Mouse (Mus musculus) thymus, postnatal 14 days (tissue): ENCODE results near the gene B3galt5.

Experiments used
- DNase-seq: peaks from one replicate; pipeline ENCODE4 v3.0.0; 2021

B3galt5 gene

GRCm38 (mm10) chr16:96271736-96272135, 36.1 kb downstream of the B3galt5 start:
- no peak for DNase-seq

- peak; percentile 54 for DNase-seq
These were observed 37.5 kb downstream of the B3galt5 start for GRCm38 (mm10) chr16:96272929-96273619.

GRCm38 (mm10) chr16:96276596-96276995, 41.0 kb downstream of the B3galt5 start:
- DNase-seq = no peak

GRCm38 (mm10) chr16:96278491-96279224, 43.1 kb downstream of the B3galt5 start:
- DNase-seq = no peak

- no peak for DNase-seq
These were observed 45.4 kb downstream of the B3galt5 start for GRCm38 (mm10) chr16:96280719-96281605.

GRCm38 (mm10) chr16:96282566-96282965, 47.0 kb downstream of the B3galt5 start:
- no peak for DNase-seq

GRCm38 (mm10) chr16:96291885-96292284, 56.3 kb downstream of the B3galt5 start:
- DNase-seq = peak; percentile 33

GRCm38 (mm10) chr16:96292530-96293173, 57.1 kb downstream of the B3galt5 start:
- DNase-seq = peak; percentile 52

GRCm38 (mm10) chr16:96298075-96298474, 62.5 kb downstream of the B3galt5 start:
- DNase-seq = no peak

- no peak for DNase-seq
These were observed 63.0 kb downstream of the B3galt5 start for GRCm38 (mm10) chr16:96298574-96298973.

- DNase-seq = no peak
These were observed 67.8 kb downstream of the B3galt5 start for GRCm38 (mm10) chr16:96303356-96303755.

GRCm38 (mm10) chr16:96304438-96304837, 68.8 kb downstream of the B3galt5 start:
- DNase-seq = no peak

- DNase-seq = no peak
These were observed 71.3 kb downstream of the B3galt5 start for GRCm38 (mm10) chr16:96306905-96307304.

GRCm38 (mm10) chr16:96317803-96318202, 82.2 kb downstream of the B3galt5 start:
- no peak for DNase-seq

GRCm38 (mm10) chr16:96322739-96323138, 87.1 kb downstream of the B3galt5 start:
- DNase-seq = no peak

GRCm38 (mm10) chr16:96323166-96323565, 87.6 kb downstream of the B3galt5 start:
- no peak for DNase-seq

- peak; percentile 74 for DNase-seq
These were observed 90.8 kb downstream of the B3galt5 start for GRCm38 (mm10) chr16:96326110-96326999.

- peak; percentile 72 for DNase-seq
These were observed 91.7 kb downstream of the B3galt5 start for GRCm38 (mm10) chr16:96327251-96327650.

- DNase-seq = no peak
These were observed 104.0 kb downstream of the B3galt5 start for GRCm38 (mm10) chr16:96339570-96339969.

GRCm38 (mm10) chr16:96341269-96341668, 105.7 kb downstream of the B3galt5 start:
- peak; percentile 53 for DNase-seq

- DNase-seq = no peak
These were observed 106.3 kb downstream of the B3galt5 start for GRCm38 (mm10) chr16:96341945-96342344.

GRCm38 (mm10) chr16:96345117-96345516, 109.5 kb downstream of the B3galt5 start:
- DNase-seq = peak; percentile 83
